Mouse (Mus musculus) liver, embryonic 14.5 days (tissue): ENCODE measurements around the gene Kpna2.

Experiments used
- CTCF ChIP-seq: IDR thresholded peaks from 2 replicates; pipeline ENCODE4 v1.5.1; 2016; ENCODE audit warnings: antibody characterized with exemption, low read depth, control low read depth
- EP300 ChIP-seq: IDR thresholded peaks from 2 replicates; pipeline ENCODE4 v1.6.1; 2016; ENCODE audit warnings: antibody characterized with exemption, low read depth

DNA sequence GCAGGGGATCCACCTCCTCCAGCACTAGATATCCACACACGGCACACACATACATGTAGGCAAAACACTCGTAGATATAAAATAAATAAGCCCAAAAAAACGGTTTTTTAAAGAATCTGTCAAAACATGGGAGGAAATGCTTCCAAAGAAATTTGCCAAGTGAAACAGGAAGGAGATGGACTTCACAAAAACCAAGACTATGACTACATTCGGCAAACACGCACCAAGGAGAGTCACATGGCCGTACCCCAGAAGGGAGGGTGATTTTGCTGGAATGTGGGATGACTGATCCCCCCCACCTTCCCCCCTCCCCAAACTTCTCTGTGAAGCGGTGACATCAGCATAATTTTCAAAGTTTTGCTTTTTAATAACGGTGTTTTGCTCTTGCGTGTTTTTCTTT lies 45.2 kb downstream of the Kpna2 start:
- TF ChIP-seq CTCF, result no peak
- TF ChIP-seq EP300, result no peak
